In the genomic region with DNA sequence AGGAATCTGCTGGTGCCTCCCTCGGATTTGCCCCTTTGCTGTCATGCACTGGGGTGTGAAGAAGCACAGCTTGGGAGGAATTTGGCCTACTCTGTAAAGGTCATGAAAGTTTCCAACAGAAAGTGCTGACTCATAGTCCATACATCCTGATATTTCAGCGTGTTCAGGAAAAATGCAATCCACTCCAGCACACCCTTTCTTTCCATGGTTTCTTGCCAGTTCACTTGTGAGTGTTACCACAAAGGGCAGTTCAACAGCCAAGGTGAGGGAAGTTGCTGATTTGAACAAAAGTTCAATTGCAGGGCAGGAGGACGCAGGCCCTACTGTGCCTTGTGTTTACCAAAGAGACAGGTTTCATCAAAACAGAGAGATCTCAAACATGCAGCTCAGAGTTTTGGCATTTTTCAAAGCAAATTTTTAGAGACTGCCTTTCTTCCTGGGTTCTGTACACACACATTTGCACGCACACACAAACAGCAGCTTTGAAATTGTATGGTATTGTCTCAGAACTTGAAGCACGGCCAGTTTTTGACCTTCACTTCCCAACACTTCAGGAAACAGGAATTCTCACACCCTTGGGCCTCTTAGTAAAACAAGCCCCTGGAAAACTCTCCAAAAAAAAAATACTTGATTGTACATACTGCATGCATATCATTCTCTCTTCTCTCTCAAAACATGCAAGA, we compare ENCODE assay signal across 10 mouse cellular contexts. TPM values are rescaled to one million over a fixed set of nuclear protein-coding genes. Genes with fewer than 3 reads are reported as not detected.
DNase-seq lines count a peak whose midpoint lies in the region; TF ChIP-seq lines count a peak whose summit lies in the region.
"Had no signal": no experiment of that assay in that cellular context is flagged by ENCODE, and none has a peak within 500 bp of the region (broad histone marks: within the 10 kb centered on the region; RNA-seq: fewer than 3 reads in every experiment).

No protein-coding gene starts in this region.

- 0 out of 2 replicates have a peak overlapping the region, but pooled peaks have one; percentile 24 for H3K27ac ChIP-seq in cerebellum, adult 2 months (ENCODE audit: insufficient read depth, low read length)
- H3K27ac ChIP-seq in cortical plate, adult 2 months (ENCODE audit: insufficient read depth, low read length): peak overlapping the region; percentile 73
- H3K27ac ChIP-seq: embryonic facial prominence, embryonic 12.5 days had no signal

- no peak for TF ChIP-seq POLR2A in cerebellum, adult 2 months (IDR thresholded peaks at IDR 0.05; ENCODE audit: borderline replicate concordance, insufficient read depth, low read length)
- TF ChIP-seq POLR2A in cortical plate, adult 2 months (IDR thresholded peaks at IDR 0.05; ENCODE audit: extremely low read depth, insufficient read depth, low read length): no peak

- TF ChIP-seq CTCF in cerebellum, adult 2 months (IDR thresholded peaks at IDR 0.05; ENCODE audit: borderline replicate concordance, insufficient read depth, low read depth, low read length): no peak
- no peak for TF ChIP-seq CTCF in cortical plate, adult 2 months (IDR thresholded peaks at IDR 0.05; ENCODE audit: extremely low read depth, insufficient read depth, low read length)

- 63% methylated on average over 5 of the region's 5 CpGs for WGBS in cerebellum, adult 2 months

- peak; percentile 27 to 64 for DNase-seq in cerebellum, adult 2 months
- DNase-seq in cerebellum, postnatal 14 days: no peak
- peak; percentile 40 for DNase-seq in heart, postnatal 4 days
- DNase-seq in lung, adult 18-20 months: peak; percentile 73 to 81
- DNase-seq in spleen, postnatal 14 days (ENCODE audit: low spot score in 2 of 2): no peak
- no peak for DNase-seq in urinary bladder, postnatal 25 days (ENCODE audit: low spot score)
- no peak for DNase-seq in cerebellum, postnatal 4 days (ENCODE audit: low spot score in 2 of 2)

- H3K27me3 ChIP-seq in cerebellum, adult 2 months (ENCODE audit: control insufficient read depth, insufficient read depth, low read length): no peaks in the 10 kb centered on the region
- H3K27me3 ChIP-seq: embryonic facial prominence, embryonic 12.5 days had no signal

- H3K4me1 ChIP-seq in cerebellum, adult 2 months (ENCODE audit: control insufficient read depth, insufficient read depth, low read length): peaks cover 3% of the 10 kb centered on the region; the same call in 1 of the 2 replicates
- H3K4me1 ChIP-seq in cortical plate, adult 2 months (ENCODE audit: control insufficient read depth, insufficient read depth, low read length): peaks cover 3% of the 10 kb centered on the region

- no peak overlapping the region for H3K4me3 ChIP-seq in cerebellum, adult 2 months (replicated peaks; ENCODE audit: insufficient read depth, low read depth, low read length)
- H3K4me3 ChIP-seq in cortical plate, adult 2 months (ENCODE audit: insufficient read depth, low read length): no peak overlapping the region
- H3K4me3 ChIP-seq: embryonic facial prominence, embryonic 12.5 days; myocyte had no signal

RNA-seq across cellular contexts. Expression of a gene that starts 23.7 kb away (rescaled TPM):
- polyA plus RNA-seq in cerebellum, adult 2 months (2012; rRNA removed): 6.5 and 8.5 TPM in 2 replicates
- 9.3 and 10.5 TPM in 2 replicates for polyA plus RNA-seq in cortical plate, adult 2 months (2012; rRNA removed)
- 100 to 1,000 TPM; 203 to 211 TPM for total RNA-seq in heart, postnatal 4 days (2021)

Comparison
In these comparisons a context has a peak if more than half of its experiments do, and no peak if none do; other contexts are left out.
1. DNase-seq: peak in cerebellum, adult 2 months (2 of 2), heart, postnatal 4 days (single experiment) and lung, adult 18-20 months (2 of 2); none in cerebellum, postnatal 14 days (0 of 2), spleen, postnatal 14 days (0 of 2), urinary bladder, postnatal 25 days (single experiment) and cerebellum, postnatal 4 days (0 of 2).